Mouse (Mus musculus) myocyte (in vitro differentiated cells): Measurements from ENCODE around the gene Tshz2.

Experiments
- CEBPB ChIP-seq: IDR thresholded peaks from 2 replicates; pipeline ENCODE4 v1.6.1; 2011; ENCODE audit warnings: mild to moderate bottlenecking, moderate library complexity; ENCODE audit not compliant: poor library complexity, insufficient read depth, severe bottlenecking
- E2F4 ChIP-seq: IDR thresholded peaks from one replicate; pipeline ENCODE4 v1.6.1; 2011; ENCODE audit warnings: mild to moderate bottlenecking, control low read depth, moderate library complexity; ENCODE audit not compliant: insufficient read depth
- MAX ChIP-seq: IDR thresholded peaks from one replicate; pipeline ENCODE4 v1.6.1; 2011; ENCODE audit warnings: low read depth, mild to moderate bottlenecking, control low read depth
- MYOD1 ChIP-seq, 3 experiments: IDR thresholded peaks; one replicate each; pipeline ENCODE4 v1.6.1; 2011; ENCODE audit warnings: control low read depth in 2 of 3, low read depth in 2 of 3, mild to moderate bottlenecking in 2 of 3, moderate library complexity in 1 of 3; ENCODE audit not compliant: insufficient read length in 2 of 3, control insufficient read depth in 1 of 3
- MYOG ChIP-seq, 3 experiments: IDR thresholded peaks; one replicate each; pipeline ENCODE4 v1.6.1; 2011; ENCODE audit warnings: control low read depth in 2 of 3, low read depth in 2 of 3, mild to moderate bottlenecking in 2 of 3; ENCODE audit not compliant: insufficient read length in 2 of 3, control insufficient read depth in 1 of 3, insufficient read depth in 1 of 3
- POLR2A ChIP-seq: IDR thresholded peaks from one replicate; pipeline ENCODE4 v1.6.1; 2011; ENCODE audit warnings: low read depth, mild to moderate bottlenecking, control low read depth, moderate library complexity; ENCODE audit not compliant: insufficient read length
- POLR2AphosphoS2 ChIP-seq: IDR thresholded peaks from one replicate; pipeline ENCODE4 v1.6.1; 2011; ENCODE audit warnings: low read depth, control low read depth; ENCODE audit not compliant: insufficient read length
- REST ChIP-seq: IDR thresholded peaks from one replicate; pipeline ENCODE4 v1.6.1; 2011; ENCODE audit warnings: mild to moderate bottlenecking, control low read depth, moderate library complexity; ENCODE audit not compliant: insufficient read depth, insufficient read length
- SRF ChIP-seq: IDR thresholded peaks from one replicate; pipeline ENCODE4 v1.6.1; 2011; ENCODE audit warnings: low read depth; ENCODE audit not compliant: control insufficient read depth, insufficient read length
- TCF12 ChIP-seq: IDR thresholded peaks from one replicate; pipeline ENCODE4 v1.6.1; 2011; ENCODE audit warnings: mild to moderate bottlenecking, control low read depth; ENCODE audit not compliant: poor library complexity, insufficient read depth, severe bottlenecking
- TCF3 ChIP-seq: IDR thresholded peaks from one replicate; pipeline ENCODE4 v1.6.1; 2011; ENCODE audit warnings: low read depth, control low read depth; ENCODE audit not compliant: insufficient read length
- USF1 ChIP-seq: IDR thresholded peaks from one replicate; pipeline ENCODE4 v1.6.1; 2011; ENCODE audit warnings: low read depth, mild to moderate bottlenecking, control low read depth, moderate library complexity

DNA sequence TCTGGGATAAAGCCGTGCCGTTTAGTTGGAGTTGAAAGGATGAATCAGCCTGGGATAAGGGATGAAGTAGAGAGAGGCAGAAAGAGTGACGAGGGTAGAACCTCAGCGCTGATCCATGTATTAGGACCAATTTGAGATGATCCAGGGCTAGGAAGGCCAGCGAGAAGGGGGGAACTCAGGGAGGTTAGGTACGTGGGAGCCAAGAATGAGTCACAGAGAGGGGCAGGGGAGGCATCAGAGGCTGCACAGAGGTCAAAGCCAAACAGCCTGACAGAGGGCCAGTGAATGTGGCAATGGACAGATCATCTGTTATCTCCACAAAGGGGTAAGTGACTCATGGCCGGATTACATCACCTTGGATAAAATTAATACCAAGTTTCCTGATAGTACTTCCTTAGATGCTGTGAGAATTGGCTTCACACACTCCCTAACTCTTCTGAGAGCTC lies 97.8 kb downstream of the Tshz2 start:
- TF ChIP-seq MAX = no peak
- no peak for TF ChIP-seq REST
- TF ChIP-seq POLR2A = no peak
- TF ChIP-seq MYOG (IDR thresholded peaks at IDR 0.05; ENCODE audit: control insufficient read depth in 1 of 3, insufficient read depth in 1 of 3, insufficient read length in 2 of 3, low read depth in 2 of 3) = no peak
- TF ChIP-seq USF1 = no peak
- no peak for TF ChIP-seq E2F4
- no peak for TF ChIP-seq TCF12
- no peak for TF ChIP-seq CEBPB
- no peak for TF ChIP-seq POLR2AphosphoS2
- TF ChIP-seq MYOD1 (IDR thresholded peaks at IDR 0.05; ENCODE audit: control insufficient read depth in 1 of 3, insufficient read length in 2 of 3, low read depth in 2 of 3) = no peak
- TF ChIP-seq TCF3 = no peak
- no peak for TF ChIP-seq SRF
